ENCODE assay signal across 22 mouse cellular contexts in the genomic region with DNA sequence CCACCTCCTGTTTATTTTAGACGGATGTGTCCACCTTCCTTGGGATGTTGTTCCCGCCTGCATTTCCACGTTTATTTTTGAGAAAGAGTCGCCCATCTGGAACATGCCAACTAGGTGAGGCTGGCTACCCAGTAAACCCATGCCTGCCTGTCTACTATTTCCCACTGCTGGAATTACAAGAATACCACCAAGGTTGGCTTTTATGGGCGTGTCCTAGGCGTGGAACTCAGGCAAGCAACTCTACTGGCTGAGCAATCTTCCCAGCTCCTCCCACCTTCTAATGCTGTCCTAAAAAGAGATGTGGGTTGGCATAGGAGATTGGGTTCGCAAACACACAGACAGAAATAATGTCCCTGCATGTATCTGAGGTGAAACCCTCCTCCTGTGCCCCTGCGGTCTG.
"Had no signal": no experiment of that assay in that cellular context is flagged by ENCODE, and none has a peak within 500 bp of the region (broad histone marks: within the 10 kb centered on the region; RNA-seq: fewer than 3 reads in every experiment).

No protein-coding gene starts in this region.

- H3K4me3 ChIP-seq: layer of hippocampus, adult 2 months; limb, embryonic 10.5 days; limb, embryonic 13.5 days; liver, embryonic 12.5 days; liver, embryonic 15.5 days; midbrain, embryonic 12.5 days; midbrain, embryonic 15.5 days; myocyte; neural tube, embryonic 13.5 days; stomach, embryonic 15.5 days had no signal

- DNase-seq: kidney, adult 2 months; kidney, postnatal 25 days; layer of hippocampus, adult 9-11 months; liver; lung, adult 18-20 months; lung, postnatal 14 days; lung, postnatal 4 days; retina, postnatal 1 day; right cerebral cortex, postnatal 25 days; spleen, adult 18-20 months; thymus, postnatal 25 days had no signal

- H3K27ac ChIP-seq: kidney, postnatal 0 days; layer of hippocampus, adult 2 months; limb, embryonic 10.5 days; limb, embryonic 13.5 days; liver, embryonic 12.5 days; liver, embryonic 15.5 days; midbrain, embryonic 12.5 days; midbrain, embryonic 15.5 days; neural tube, embryonic 13.5 days; stomach, embryonic 15.5 days had no signal

- H3K9ac ChIP-seq: limb, embryonic 13.5 days; liver, embryonic 12.5 days; liver, embryonic 15.5 days; midbrain, embryonic 12.5 days; midbrain, embryonic 15.5 days; neural tube, embryonic 13.5 days; stomach, embryonic 15.5 days had no signal

- H3K27me3 ChIP-seq: limb, embryonic 13.5 days; liver, embryonic 12.5 days; liver, embryonic 15.5 days; midbrain, embryonic 12.5 days; midbrain, embryonic 15.5 days; neural tube, embryonic 13.5 days; stomach, embryonic 15.5 days had no signal

- H3K4me2 ChIP-seq: limb, embryonic 13.5 days; liver, embryonic 12.5 days; liver, embryonic 15.5 days; midbrain, embryonic 12.5 days; midbrain, embryonic 15.5 days; neural tube, embryonic 13.5 days; stomach, embryonic 15.5 days had no signal

- ATAC-seq: liver, embryonic 12.5 days; midbrain, embryonic 15.5 days had no signal

- H3K36me3 ChIP-seq: limb, embryonic 10.5 days; limb, embryonic 13.5 days; liver, embryonic 12.5 days; liver, embryonic 15.5 days; midbrain, embryonic 12.5 days; midbrain, embryonic 15.5 days; neural tube, embryonic 13.5 days; stomach, embryonic 15.5 days had no signal

- H3K4me1 ChIP-seq: liver, embryonic 12.5 days; liver, embryonic 15.5 days; stomach, embryonic 15.5 days had no signal

- H3K9me3 ChIP-seq: limb, embryonic 10.5 days; limb, embryonic 13.5 days; liver, embryonic 12.5 days; liver, embryonic 15.5 days; midbrain, embryonic 12.5 days; midbrain, embryonic 15.5 days; neural tube, embryonic 13.5 days; stomach, embryonic 15.5 days had no signal
